Mouse (Mus musculus) layer of hippocampus, postnatal 36 days (tissue): ENCODE results near the gene Pdx1. TPM values are rescaled to one million over a fixed set of nuclear protein-coding genes. Genes with fewer than 3 reads are reported as not detected.
A peak's percentile ranks its signal among the peaks of the same experiment; 100 is the strongest.

Experiments
- DNase-seq, 2 experiments: peaks; one replicate each; pipeline ENCODE4 v3.0.0; 2022
- total RNA-seq, 2 experiments: library from RNA; stranded (reverse); gene quantifications; 2 replicates each; pipeline ENCODE4 v1.2.3; 2021

Gene Pdx1
- total RNA-seq, result not detected

DNA sequence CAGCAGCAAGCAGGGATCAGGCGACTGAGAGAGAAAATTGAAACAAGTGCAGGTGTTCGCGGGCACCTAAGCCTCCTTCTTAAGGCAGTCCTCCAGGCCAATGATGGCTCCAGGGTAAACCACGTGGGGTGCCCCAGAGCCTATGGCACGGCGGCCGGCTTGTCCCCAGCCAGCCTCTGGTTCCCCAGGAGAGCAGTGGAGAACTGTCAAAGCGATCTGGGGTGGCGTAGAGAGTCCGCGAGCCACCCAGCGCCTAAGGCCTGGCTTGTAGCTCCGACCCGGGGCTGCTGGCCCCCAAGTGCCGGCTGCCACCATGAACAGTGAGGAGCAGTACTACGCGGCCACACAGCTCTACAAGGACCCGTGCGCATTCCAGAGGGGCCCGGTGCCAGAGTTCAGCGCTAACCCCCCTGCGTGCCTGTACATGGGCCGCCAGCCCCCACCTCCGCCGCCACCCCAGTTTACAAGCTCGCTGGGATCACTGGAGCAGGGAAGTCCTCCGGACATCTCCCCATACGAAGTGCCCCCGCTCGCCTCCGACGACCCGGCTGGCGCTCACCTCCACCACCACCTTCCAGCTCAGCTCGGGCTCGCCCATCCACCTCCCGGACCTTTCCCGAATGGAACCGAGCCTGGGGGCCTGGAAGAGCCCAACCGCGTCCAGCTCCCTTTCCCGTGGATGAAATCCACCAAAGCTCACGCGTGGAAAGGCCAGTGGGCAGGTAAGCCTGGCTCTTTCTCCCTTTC lies at the start of gene Pdx1:
TSS of gene Pdx1 (plus strand) at position 34 of the 747 bp plus-strand sequence.
- no peak for DNase-seq

DNA sequence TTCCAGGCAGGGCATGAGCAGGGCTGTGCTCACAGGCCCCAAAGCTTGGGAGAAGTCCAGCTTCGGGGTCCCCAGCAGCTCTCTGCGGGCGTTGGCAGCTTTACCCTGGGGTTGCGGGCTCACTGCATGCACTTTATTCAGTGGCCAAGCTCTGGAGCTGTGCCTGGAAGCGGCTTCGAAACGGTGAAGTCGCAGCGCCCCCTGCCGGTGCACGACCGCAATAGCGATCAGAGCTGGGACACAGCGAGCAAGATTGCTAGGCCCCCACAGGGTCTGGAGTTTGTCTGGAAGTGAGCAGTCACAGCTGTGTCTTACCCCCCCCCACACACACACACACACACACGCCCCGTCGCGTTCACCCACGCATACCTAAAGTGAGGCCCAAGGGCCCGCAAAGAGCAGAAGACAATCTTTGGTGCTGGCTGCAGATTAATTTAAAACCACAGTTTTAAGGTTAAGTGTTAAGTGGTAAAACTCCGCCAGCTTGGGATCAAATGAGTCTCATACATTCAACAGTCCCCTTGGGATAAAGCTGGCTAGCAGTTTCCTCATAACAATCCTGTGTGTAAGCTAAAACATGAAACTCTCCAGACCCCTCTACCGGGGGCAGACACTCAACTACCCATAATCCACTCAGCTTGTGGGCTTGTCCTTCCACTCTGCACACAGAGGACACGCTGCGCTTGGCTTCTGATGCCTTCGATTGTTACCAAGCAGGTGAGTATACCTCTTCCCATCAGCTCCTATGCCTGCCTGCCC lies 42.2 kb upstream of the Pdx1 start:
- peak; percentile 81 to 85 for DNase-seq

DNA sequence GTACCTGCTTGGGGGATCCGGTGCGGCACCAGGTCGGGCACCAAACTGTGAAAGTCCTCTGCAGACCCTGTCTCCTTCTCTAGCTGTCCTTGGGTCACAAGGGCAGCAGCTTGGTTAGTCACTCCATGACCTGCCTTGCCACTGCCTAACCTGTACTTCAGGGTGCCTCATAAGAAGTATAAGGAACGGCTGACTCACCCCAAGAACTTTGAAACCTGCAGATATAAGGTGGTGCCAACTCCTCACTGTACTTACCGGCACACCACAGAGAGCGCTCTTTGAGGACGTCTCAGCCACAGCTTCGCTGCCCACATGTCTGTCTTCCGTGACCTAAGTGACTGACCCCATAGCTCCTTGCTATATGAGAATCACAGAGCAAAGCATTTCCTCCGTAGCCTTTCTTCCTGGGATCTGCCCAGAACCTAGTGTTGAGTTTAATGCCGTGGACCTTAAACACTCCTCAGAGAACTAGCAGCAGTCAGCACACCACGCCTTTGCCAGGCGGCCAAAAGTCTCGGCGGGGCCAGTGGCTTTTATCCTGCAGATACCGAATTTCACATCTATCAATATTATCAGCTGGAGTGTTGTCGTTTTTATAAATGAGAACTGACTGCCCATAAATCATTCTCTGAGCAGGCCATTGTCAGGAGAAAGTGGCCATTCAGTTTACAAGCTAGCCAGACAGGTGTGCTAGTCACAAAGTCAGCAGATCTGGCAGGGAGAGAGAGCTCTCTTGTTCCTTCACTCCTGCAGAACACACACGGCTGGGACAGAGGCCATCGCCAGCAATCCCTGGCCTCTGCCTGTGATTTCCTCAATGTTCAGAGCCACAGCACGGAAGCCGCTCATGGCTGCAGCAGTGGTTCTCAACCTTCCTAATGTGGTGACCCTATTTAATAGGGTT lies 34.1 kb upstream of the Pdx1 start:
- DNase-seq, result no peak

DNA sequence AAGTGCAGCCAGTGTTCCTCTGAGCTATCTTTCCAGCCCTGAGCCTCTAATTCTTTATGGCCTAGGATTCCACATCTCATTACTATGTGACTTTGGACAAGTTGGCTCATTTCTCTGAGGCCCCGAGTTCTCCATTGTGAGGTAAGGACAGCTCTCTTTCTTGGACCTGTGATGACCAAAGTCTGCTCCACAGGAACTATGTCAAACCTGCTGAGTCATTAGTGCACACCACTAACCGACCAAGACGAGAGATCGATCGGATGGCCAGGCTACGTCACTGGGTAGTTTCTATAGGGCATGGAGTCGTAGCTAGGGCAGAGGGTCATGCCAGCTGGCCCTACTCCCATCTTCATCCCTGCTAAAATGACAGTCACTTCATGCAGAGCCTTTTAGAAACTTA lies 25.9 kb upstream of the Pdx1 start:
- no peak for DNase-seq

- no peak for DNase-seq
These were observed 9.6 kb upstream of the Pdx1 start for GRCm38 (mm10) chr5:147260189-147260588.

DNA sequence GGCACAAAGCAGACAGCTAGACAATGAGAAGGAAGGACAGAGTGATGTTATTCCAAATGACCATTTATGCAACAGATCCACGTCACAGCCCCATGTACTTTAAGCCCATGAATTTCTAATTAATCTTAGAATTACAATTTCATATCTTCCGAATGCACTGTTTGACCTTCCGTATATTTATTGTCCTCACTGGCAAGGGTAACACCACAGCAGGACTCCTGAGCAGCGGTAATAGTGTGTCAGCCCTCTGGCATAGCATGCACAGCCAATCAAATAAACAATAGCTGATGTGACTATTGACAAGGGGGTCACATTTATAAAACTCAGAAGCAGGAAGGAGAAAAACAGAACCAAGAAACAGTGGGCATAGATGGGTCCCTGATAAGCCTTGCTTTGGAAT lies 9.0 kb upstream of the Pdx1 start:
- DNase-seq, result no peak

GRCm38 (mm10) chr5:147261899-147262541 lies 7.7 kb upstream of the Pdx1 start:
- no peak for DNase-seq

DNA sequence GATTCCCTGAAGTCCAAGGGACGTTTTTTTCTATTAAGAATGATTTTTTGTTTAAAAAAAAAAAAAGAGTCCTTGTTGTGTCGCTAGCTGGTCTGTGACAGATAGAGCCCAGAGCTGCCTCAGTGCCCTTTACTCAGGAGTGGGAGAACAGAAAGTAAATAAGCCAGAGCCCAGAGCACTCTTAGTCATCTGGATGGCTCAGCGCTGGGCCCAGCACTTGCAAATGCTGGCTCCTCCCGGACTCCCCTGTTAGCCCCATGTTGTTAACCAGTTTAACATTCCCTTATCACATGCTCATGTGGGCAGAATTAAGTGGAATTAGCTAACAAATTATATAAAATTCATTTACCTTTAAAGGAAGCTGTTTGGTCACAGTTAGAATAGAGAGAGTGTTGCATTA lies 5.8 kb upstream of the Pdx1 start:
- no peak for DNase-seq

- no peak for DNase-seq
These were observed 2.3 kb upstream of the Pdx1 start for GRCm38 (mm10) chr5:147267434-147267833.

- no peak for DNase-seq
These were observed 1.0 kb upstream of the Pdx1 start for GRCm38 (mm10) chr5:147268728-147269127.

GRCm38 (mm10) chr5:147269371-147269770 lies 388 bp upstream of the Pdx1 start:
- no peak for DNase-seq

DNA sequence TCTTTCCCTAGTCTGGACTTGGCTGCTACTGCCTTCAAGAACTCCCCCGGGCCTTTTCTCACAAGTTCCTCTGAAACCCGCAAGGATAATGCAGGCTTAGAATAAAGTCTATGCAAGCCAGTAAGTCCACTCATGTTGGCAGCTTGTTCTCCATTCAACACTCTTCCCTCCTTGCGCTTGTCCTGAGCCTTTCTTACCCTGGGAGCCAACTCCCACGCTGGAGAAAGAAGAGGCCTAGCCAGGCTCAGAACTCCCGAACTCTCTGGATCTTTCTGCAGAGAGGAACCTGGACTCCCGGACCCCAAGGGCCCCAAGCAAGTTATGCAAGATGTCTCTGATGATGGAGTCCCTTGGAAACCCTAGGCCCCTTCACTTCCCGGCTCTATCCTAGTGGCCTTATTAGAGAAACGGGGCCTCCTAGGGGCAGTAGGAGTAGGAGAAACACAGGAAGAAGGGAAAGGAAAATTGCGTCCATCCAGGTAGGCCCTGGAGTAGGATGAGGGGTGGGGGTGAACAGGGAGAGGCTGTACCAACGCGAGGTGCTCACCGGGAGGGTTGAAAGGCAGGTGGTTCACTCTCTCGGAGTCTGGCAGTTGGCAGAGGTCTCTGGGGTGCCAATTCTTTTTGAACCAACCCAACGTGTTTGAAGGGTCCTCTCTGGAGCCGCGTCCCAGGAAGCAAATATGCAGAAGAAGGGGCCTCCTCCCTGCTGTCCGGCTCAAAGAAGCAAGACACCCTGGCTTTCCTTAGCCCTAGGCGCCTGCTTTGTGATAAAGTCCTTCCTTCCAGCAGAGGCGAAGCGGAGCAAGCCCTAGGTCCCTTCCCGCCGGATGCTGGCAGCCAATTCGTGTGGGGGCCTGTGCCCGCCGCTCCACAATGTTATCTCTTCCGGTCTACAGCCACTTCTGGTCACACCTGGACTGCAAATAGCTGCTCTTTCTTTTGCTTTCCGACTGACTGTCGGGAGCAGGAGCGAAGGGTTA lies 1.2 kb downstream of the Pdx1 start:
- no peak for DNase-seq

- no peak for DNase-seq
These were observed 2.5 kb downstream of the Pdx1 start for GRCm38 (mm10) chr5:147272046-147272807.

DNA sequence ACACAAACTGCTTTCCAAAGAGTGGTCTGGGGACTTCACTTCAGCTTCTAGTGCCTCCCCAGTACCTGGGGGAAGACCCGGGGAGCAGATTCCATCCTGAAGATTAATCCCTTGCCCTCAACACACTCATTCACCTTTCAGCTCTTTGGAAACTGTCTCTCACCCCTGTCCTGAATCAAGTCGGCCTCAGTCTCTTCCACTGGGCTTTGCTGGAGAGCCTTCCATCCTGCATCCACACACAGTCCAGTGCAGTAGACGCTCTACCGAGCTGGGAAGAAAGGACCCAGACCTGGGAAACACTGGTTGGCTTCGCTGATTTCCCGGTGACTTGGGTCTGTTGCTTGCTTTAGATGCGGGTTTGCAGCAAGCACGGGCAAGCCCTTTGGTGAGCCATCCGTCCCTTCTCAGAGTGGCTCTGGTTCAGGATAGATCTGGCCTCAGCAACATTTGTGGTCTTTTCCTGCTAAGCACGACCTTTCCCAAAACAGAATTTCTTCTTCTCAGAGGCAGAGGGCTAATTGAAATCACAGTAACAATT lies 3.1 kb downstream of the Pdx1 start:
- no peak for DNase-seq

- DNase-seq, result no peak
These were observed 4.7 kb downstream of the Pdx1 start for GRCm38 (mm10) chr5:147274174-147275141.

- DNase-seq, result no peak
These were observed 6.0 kb downstream of the Pdx1 start for GRCm38 (mm10) chr5:147275761-147276160.

DNA sequence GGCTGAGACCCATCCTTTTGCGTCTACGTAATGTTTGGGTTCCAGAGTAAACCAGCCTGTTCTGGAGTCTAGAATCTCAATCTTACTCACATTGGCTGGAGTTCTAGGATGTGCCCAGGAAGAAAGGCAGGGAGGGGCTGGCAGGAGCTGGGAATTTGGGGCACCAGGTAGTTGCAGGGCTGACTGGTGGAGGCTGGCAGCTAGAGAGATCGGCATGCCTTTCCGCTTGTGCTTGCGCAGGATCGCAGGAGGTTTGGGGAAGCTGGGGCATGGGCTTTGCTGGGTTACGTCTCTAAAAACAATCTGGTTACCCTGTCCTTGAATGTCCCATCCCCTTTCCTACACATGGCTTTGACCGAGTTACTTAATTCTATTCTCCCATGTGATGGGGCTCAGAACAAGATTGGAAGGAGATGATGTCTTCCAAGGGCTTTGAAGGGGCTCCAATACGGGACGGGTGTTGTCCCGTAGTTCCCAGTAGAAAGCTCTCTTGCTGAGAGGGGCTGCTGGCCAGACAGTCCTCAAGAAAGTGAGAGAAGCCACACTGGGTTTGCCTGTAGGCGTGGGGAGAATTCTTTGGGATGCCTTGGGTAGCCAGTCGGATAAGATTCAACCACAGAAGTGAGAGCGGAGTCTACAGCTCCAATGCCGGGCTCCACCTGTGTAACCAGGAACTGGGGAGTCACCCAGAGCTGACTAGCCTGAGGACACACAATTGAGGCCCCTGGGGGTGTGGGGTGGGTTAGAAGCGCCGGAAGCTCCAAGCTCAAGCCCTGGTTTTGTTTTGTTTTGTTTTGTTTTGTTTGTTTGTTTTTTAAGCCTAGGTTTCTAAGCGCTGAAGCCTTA lies 7.2 kb downstream of the Pdx1 start:
- no peak for DNase-seq

- DNase-seq, result no peak
These were observed 7.8 kb downstream of the Pdx1 start for GRCm38 (mm10) chr5:147277547-147277925.
